Mouse (Mus musculus) myocyte (in vitro differentiated cells): ENCODE measurements around the gene Cryl1. TPM values are rescaled to one million over a fixed set of nuclear protein-coding genes. Genes with fewer than 3 reads are reported as not detected.

Experiments
- H3K27me3 ChIP-seq: one replicate; pipeline ENCODE4 v1.6.1; 2011; ENCODE audit not compliant: control insufficient read depth, insufficient read depth, insufficient read length
- H3K36me3 ChIP-seq: one replicate; pipeline ENCODE4 v1.6.1; 2011; ENCODE audit not compliant: control insufficient read depth, insufficient read depth
- H3K4me2 ChIP-seq: one replicate; pipeline ENCODE4 v1.6.1; 2011; ENCODE audit warnings: low read depth, control low read depth
- H3K4me3 ChIP-seq: one replicate; pipeline ENCODE4 v1.5.1; 2011; ENCODE audit warnings: mild to moderate bottlenecking, control low read depth, moderate library complexity
- H3K79me2 ChIP-seq: one replicate; pipeline ENCODE4 v1.6.1; 2011; ENCODE audit not compliant: control insufficient read depth, insufficient read depth
- H3ac ChIP-seq: one replicate; pipeline ENCODE4 v1.6.1; 2011; ENCODE audit not compliant: control insufficient read depth, insufficient read length
- CEBPB ChIP-seq: IDR thresholded peaks from 2 replicates; pipeline ENCODE4 v1.6.1; 2011; ENCODE audit warnings: mild to moderate bottlenecking, moderate library complexity; ENCODE audit not compliant: poor library complexity, insufficient read depth, severe bottlenecking
- E2F4 ChIP-seq: IDR thresholded peaks from one replicate; pipeline ENCODE4 v1.6.1; 2011; ENCODE audit warnings: mild to moderate bottlenecking, control low read depth, moderate library complexity; ENCODE audit not compliant: insufficient read depth
- MAX ChIP-seq: IDR thresholded peaks from one replicate; pipeline ENCODE4 v1.6.1; 2011; ENCODE audit warnings: low read depth, mild to moderate bottlenecking, control low read depth
- MYOD1 ChIP-seq, 3 experiments: IDR thresholded peaks; one replicate each; pipeline ENCODE4 v1.6.1; 2011; ENCODE audit warnings: control low read depth in 2 of 3, low read depth in 2 of 3, mild to moderate bottlenecking in 2 of 3, moderate library complexity in 1 of 3; ENCODE audit not compliant: insufficient read length in 2 of 3, control insufficient read depth in 1 of 3
- MYOG ChIP-seq, 3 experiments: IDR thresholded peaks; one replicate each; pipeline ENCODE4 v1.6.1; 2011; ENCODE audit warnings: control low read depth in 2 of 3, low read depth in 2 of 3, mild to moderate bottlenecking in 2 of 3; ENCODE audit not compliant: insufficient read length in 2 of 3, control insufficient read depth in 1 of 3, insufficient read depth in 1 of 3
- POLR2A ChIP-seq: IDR thresholded peaks from one replicate; pipeline ENCODE4 v1.6.1; 2011; ENCODE audit warnings: low read depth, mild to moderate bottlenecking, control low read depth, moderate library complexity; ENCODE audit not compliant: insufficient read length
- POLR2AphosphoS2 ChIP-seq: IDR thresholded peaks from one replicate; pipeline ENCODE4 v1.6.1; 2011; ENCODE audit warnings: low read depth, control low read depth; ENCODE audit not compliant: insufficient read length
- REST ChIP-seq: IDR thresholded peaks from one replicate; pipeline ENCODE4 v1.6.1; 2011; ENCODE audit warnings: mild to moderate bottlenecking, control low read depth, moderate library complexity; ENCODE audit not compliant: insufficient read depth, insufficient read length
- SRF ChIP-seq: IDR thresholded peaks from one replicate; pipeline ENCODE4 v1.6.1; 2011; ENCODE audit warnings: low read depth; ENCODE audit not compliant: control insufficient read depth, insufficient read length
- TCF12 ChIP-seq: IDR thresholded peaks from one replicate; pipeline ENCODE4 v1.6.1; 2011; ENCODE audit warnings: mild to moderate bottlenecking, control low read depth; ENCODE audit not compliant: poor library complexity, insufficient read depth, severe bottlenecking
- TCF3 ChIP-seq: IDR thresholded peaks from one replicate; pipeline ENCODE4 v1.6.1; 2011; ENCODE audit warnings: low read depth, control low read depth; ENCODE audit not compliant: insufficient read length
- USF1 ChIP-seq: IDR thresholded peaks from one replicate; pipeline ENCODE4 v1.6.1; 2011; ENCODE audit warnings: low read depth, mild to moderate bottlenecking, control low read depth, moderate library complexity
- polyA plus RNA-seq: library from polyadenylated mRNA; unstranded; fragments of >200 nt; fragmentation: generic; extraction: Trizol; gene quantifications from one replicate; pipeline ENCODE4 v1.2.1, GENCODE M21; 2012; ENCODE audit warnings: missing spikeins

The Cryl1 gene
- polyA plus RNA-seq, 1 experiment = 0.72 TPM

GRCm38 (mm10) chr14:57343057-57343750 lies 55.1 kb downstream of the Cryl1 start:
- Histone ChIP-seq H3K79me2 (no peaks in the 10 kb centered on the region), H3ac (no peak overlapping the region), H3K4me3 (no peak overlapping the region), H3K4me2 (no peak overlapping the region), H3K27me3 (no peaks in the 10 kb centered on the region), H3K36me3 (no peaks in the 10 kb centered on the region)
- TF ChIP-seq POLR2A = no peak
- no peak for TF ChIP-seq TCF3
- TF ChIP-seq SRF = no peak
- TF ChIP-seq TCF12 = no peak
- no peak for TF ChIP-seq REST
- no peak for TF ChIP-seq MYOD1 (IDR thresholded peaks at IDR 0.05; ENCODE audit: control insufficient read depth in 1 of 3, insufficient read length in 2 of 3, low read depth in 2 of 3)
- no peak for TF ChIP-seq E2F4
- no peak for TF ChIP-seq CEBPB
- no peak for TF ChIP-seq POLR2AphosphoS2
- TF ChIP-seq USF1 = no peak

- no peak overlapping the region for H3K4me2 ChIP-seq
- no peak for TF ChIP-seq E2F4
- no peak for TF ChIP-seq SRF
- TF ChIP-seq CEBPB = no peak
- no peak for TF ChIP-seq MYOD1 (IDR thresholded peaks at IDR 0.05; ENCODE audit: control insufficient read depth in 1 of 3, insufficient read length in 2 of 3, low read depth in 2 of 3)
- no peak for TF ChIP-seq REST
- no peak for TF ChIP-seq MYOG (IDR thresholded peaks at IDR 0.05; ENCODE audit: control insufficient read depth in 1 of 3, insufficient read depth in 1 of 3, insufficient read length in 2 of 3, low read depth in 2 of 3)
- no peak for TF ChIP-seq POLR2AphosphoS2
- no peak for TF ChIP-seq TCF3
- no peak for TF ChIP-seq POLR2A
- TF ChIP-seq USF1 = no peak
- TF ChIP-seq MAX = no peak
- no peak for TF ChIP-seq TCF12
- no peak overlapping the region for H3K4me3 ChIP-seq
- no peak overlapping the region for H3ac ChIP-seq
- no peaks in the 10 kb centered on the region for H3K27me3 ChIP-seq
- no peaks in the 10 kb centered on the region for H3K79me2 ChIP-seq
- no peaks in the 10 kb centered on the region for H3K36me3 ChIP-seq
Measured at GRCm38 (mm10) chr14:57342316-57343055, 55.8 kb downstream of the Cryl1 start.

GRCm38 (mm10) chr14:57338666-57339065 lies 59.7 kb downstream of the Cryl1 start:
- no peak for TF ChIP-seq MYOG (IDR thresholded peaks at IDR 0.05; ENCODE audit: control insufficient read depth in 1 of 3, insufficient read depth in 1 of 3, insufficient read length in 2 of 3, low read depth in 2 of 3)
- TF ChIP-seq POLR2A = no peak
- no peak for TF ChIP-seq REST
- TF ChIP-seq MAX = no peak
- TF ChIP-seq CEBPB = no peak
- no peak for TF ChIP-seq TCF12
- TF ChIP-seq SRF = no peak
- TF ChIP-seq TCF3 = no peak
- no peak for TF ChIP-seq POLR2AphosphoS2
- TF ChIP-seq E2F4 = no peak
- no peak for TF ChIP-seq USF1
- no peak for TF ChIP-seq MYOD1 (IDR thresholded peaks at IDR 0.05; ENCODE audit: control insufficient read depth in 1 of 3, insufficient read length in 2 of 3, low read depth in 2 of 3)
- Histone ChIP-seq H3K4me2 (no peak overlapping the region), H3K27me3 (no peaks in the 10 kb centered on the region), H3K79me2 (no peaks in the 10 kb centered on the region), H3K36me3 (no peaks in the 10 kb centered on the region), H3K4me3 (no peak overlapping the region), H3ac (no peak overlapping the region)

- H3K27me3 ChIP-seq = no peaks in the 10 kb centered on the region
- no peak overlapping the region for H3K4me2 ChIP-seq
- H3K36me3 ChIP-seq = no peaks in the 10 kb centered on the region
- no peak for TF ChIP-seq TCF12
- TF ChIP-seq E2F4 = no peak
- no peak for TF ChIP-seq MAX
- TF ChIP-seq MYOD1 (IDR thresholded peaks at IDR 0.05; ENCODE audit: control insufficient read depth in 1 of 3, insufficient read length in 2 of 3, low read depth in 2 of 3) = no peak
- TF ChIP-seq POLR2AphosphoS2 = no peak
- no peak for TF ChIP-seq CEBPB
- TF ChIP-seq MYOG (IDR thresholded peaks at IDR 0.05; ENCODE audit: control insufficient read depth in 1 of 3, insufficient read depth in 1 of 3, insufficient read length in 2 of 3, low read depth in 2 of 3) = no peak
- TF ChIP-seq SRF = no peak
- no peak for TF ChIP-seq USF1
- TF ChIP-seq TCF3 = no peak
- no peak overlapping the region for H3K4me3 ChIP-seq
- H3ac ChIP-seq = no peak overlapping the region
- no peaks in the 10 kb centered on the region for H3K79me2 ChIP-seq
Measured at GRCm38 (mm10) chr14:57334833-57335232, 63.5 kb downstream of the Cryl1 start.
